Mouse (Mus musculus) ovary, adult 18-20 months (tissue): ENCODE data around the gene Ddn.
"Not testable (repeated sequence)": the region's sequence is repeated elsewhere in the genome, so short reads cannot be mapped to it uniquely, and the experiment has no call there.

ENCODE experiments used
- DNase-seq: peaks from one replicate; pipeline ENCODE4 v3.0.0; 2022; ENCODE audit warnings: low spot score, mixed read lengths

Gene Ddn

DNA sequence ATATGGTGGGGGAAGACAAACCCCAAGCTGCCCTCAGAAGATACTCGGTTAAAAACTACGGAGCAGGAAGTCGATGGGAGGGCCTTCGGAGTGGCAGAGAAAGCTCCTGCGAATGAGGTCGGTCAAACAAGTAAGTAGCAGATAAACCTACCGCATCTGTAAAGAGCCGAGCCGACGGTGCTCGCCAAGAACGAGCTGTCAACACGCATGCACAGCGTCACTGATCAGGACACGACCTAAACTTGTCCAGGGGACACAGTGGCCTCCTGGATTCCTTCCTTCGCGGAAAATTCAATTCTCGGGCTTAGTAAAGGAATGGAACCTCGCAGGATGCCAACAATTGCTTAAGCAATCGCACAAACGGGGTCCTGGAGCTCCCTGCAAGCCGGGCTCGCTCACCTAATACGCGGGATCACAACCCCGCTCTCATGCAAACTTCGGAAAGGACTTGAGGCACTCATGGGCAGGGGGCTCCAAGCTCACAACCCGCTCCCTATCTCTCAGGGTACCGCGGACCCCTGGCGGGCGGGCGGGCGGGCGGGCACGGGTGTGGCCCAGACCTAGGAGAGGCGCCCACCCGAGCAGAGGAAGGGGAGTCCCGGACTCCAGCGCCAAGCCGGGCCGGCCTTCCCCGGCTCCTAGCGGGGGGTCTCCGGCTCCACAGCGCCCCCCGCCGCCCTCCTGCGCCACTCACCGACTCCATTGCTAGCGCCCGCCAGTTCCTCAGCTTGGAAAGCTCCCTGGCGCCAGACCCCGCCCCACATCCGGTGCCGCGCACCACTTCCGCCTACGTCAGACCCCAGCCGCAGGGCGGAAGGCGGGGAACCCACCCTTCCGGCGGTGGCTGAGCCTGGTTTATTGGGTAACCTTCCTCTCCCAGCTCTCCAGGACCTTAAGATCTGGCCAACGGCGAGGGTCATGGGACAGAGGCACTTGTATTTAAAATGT, 21.7 kb upstream of the Ddn start, which contains the start of gene Prkag1:
TSS of gene Prkag1 (minus strand) at position 786 of the 948 bp plus-strand sequence.
- peak; percentile 94 for DNase-seq

GRCm38 (mm10) chr15:98827611-98828011, 18.3 kb upstream of the Ddn start:
- no peak for DNase-seq

DNA sequence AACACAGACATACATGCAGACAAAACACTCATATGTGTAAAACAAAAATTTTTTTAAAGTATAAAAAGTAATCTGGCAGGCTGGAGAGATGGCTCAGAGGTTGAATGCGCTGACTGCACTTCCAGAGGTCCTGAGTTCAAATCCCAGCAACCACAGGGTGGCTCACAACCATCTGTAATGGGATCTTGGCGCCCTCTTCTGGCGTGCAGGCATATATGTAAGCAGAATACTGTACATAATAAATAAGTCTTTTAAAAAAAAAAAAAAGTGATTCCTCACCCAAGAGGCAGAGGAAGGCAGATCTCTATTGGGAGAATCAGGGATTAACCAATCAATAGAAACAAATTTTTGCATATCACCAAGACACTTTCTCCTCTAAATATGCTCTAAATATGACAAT, 14.1 kb upstream of the Ddn start:
- no peak for DNase-seq

GRCm38 (mm10) chr15:98822147-98822546, 12.9 kb upstream of the Ddn start:
- no peak for DNase-seq

- DNase-seq, result no peak
Measured at GRCm38 (mm10) chr15:98821403-98821802, 12.1 kb upstream of the Ddn start.

GRCm38 (mm10) chr15:98820937-98821336, 11.6 kb upstream of the Ddn start:
- DNase-seq, result no peak

- no peak for DNase-seq
Measured at GRCm38 (mm10) chr15:98818171-98818570, 8.9 kb upstream of the Ddn start.

DNA sequence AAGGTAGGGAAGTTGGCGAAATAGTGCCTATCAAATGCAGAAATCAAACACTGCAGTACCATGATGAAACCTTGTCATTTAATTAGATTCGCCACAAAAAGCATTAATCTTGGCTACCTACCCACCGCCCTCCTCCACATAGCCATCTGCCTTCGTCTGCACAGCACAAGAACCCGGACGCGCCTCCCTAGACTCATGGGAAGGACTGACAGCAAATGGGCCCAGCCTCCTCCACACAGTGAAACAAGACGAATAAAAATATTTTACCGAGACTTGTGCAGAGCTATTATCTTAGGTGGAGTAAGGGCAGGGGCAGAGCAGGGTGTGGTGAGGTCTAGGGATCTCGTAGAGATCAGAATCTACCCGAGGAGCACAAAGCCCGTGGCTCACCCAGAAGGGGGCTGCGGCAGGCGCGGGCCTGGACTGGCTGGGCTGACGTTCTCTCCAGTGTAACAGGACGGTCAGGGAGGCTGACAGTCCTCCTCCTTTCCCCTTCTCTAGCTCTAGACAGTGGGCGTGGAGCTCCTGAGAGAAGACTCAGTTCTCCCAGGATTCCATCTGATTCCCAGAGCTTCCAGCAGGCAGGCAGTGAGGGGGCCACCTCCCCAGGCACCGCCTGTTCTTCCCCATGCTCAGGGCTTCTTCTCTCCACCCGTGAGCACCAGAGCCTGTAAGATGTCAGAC, 3.6 kb upstream of the Ddn start:
- DNase-seq, result no peak

DNA sequence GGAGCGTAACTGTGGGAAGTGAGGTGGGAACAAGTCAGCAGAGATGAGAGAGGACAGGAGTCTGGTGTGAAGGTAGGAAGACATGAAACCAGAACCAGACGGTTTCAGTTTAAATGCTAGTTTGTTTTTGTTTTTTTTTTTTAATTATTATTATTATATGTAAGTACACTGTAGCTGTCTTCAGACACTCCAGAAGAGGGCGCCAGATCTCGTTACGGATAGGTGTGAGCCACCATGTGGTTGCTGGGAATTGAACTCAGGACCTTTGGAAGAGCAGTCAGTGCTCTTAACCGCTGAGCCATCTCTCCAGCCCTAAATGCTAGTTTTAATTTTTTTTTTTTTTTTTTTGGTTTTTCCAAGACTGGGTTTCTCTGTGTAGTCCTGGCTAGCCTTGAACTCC, 922 bp upstream of the Ddn start:
- DNase-seq, result not testable (repeated sequence)

GRCm38 (mm10) chr15:98808651-98809134, 597 bp downstream of the Ddn start:
- no peak for DNase-seq

DNA sequence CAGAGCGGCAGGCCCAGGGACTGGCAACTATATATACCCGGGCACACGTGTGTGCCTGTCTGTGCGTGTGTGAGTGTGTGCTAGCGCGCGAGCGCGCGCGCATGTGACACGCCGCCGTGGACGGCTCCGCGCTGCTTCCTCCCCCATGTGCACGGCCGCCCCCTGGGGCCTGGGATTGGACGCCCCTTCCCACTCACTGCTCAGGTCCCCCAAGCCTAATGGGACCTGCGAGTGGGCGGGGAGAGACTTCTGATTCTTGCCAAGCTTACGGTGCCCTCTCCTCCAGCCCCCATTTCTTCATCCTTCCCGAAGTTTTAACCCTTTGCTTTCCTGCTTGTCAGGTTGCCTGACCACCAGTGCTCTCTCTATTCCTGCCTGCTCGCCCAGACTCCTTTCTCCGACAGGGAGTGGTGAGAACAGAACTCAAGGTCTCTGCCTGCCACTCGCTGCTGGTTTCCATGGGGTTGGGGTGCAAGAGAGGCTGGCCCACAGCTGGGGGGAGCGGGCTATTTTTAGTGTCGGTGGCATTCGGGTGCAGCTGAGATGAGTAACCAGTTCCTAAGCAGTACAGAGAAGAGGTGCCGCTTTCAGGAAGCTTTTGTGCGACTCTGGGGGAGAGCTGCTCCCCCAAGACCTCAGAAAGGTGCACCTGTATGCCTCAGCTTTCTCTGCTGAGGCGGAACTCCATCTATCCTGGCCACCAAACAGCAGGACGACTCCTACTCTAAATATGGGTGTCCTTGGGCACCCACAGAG, 1.2 kb downstream of the Ddn start:
- no peak for DNase-seq

GRCm38 (mm10) chr15:98806809-98807770, 2.2 kb downstream of the Ddn start:
- no peak for DNase-seq

- DNase-seq, result no peak
Measured at GRCm38 (mm10) chr15:98806071-98806808, 3.0 kb downstream of the Ddn start.

DNA sequence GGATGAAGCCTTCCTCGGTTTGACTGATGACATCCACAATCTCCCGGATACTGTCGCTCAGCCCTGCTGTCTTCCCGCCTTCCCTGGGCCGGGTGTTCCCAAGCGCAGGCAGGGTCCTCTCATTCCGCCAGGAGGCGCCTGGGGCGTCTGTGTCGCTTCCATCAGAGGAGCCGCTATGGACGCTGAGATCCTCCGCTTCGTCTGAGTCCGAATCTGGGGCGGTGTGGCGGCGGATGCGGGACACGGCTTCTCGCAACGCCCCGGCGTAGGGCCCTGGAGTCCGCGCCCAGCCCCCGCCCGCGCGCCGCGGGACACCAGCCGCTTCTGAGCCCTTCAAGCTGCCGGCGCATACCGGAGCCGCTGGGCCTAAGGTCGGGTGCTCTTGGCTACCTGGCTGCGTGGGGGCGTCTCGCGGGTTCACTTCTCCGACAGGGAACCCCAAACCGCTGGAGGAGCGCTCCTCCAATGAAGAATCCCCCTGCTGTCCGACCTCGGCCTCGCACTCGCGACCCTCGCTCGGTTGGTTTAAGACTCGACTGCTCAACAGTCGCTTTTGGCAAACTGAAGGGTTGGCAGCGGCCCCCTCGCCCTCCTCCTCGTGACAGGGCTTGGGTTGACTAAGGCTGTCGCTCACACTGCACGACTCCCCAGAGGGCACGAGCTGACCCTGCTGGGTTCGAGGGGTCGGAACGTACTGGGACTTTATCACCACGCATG, 3.8 kb downstream of the Ddn start:
- DNase-seq, result peak; percentile 29

- peak; percentile 52 for DNase-seq
Measured at GRCm38 (mm10) chr15:98804054-98804453, 5.2 kb downstream of the Ddn start.

GRCm38 (mm10) chr15:98802926-98803325, 6.4 kb downstream of the Ddn start:
- DNase-seq, result no peak

- peak; percentile 33 for DNase-seq
Measured at GRCm38 (mm10) chr15:98799396-98799795, 9.9 kb downstream of the Ddn start.

GRCm38 (mm10) chr15:98798903-98799302, 10.4 kb downstream of the Ddn start:
- DNase-seq, result no peak

DNA sequence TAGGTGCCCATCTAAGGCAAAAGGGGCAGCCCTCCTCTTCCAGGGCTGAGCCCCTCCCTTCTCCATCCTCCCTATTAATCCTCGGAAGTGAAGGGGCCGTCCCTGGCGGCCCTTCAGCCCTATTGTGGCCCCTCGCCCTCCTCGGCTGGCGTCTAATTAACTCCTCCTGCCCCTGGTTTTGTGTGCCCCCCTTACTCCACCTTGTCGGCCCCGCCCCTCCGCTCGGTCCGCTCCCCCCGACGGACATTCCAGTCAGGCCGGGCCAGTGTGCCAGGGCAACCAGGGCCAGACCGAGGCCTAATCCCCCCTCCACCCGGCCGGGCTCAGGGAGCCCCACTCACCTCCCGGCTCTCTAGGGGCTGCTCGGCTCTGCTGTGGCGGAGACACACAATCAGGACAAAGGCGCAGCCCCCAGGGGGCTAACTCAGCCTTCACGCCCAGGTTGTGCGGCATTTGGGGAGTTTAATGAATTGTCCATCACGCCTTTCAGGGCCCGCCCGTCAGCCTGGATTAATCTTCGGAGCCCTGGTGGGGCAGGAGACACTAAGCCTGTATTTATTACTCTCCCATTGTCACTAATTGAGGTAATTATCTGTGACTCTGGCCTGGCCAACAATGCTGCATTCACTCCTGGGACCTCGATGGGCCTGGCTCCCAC, 11.3 kb downstream of the Ddn start:
- DNase-seq, result no peak
